Comparison of ENCODE assay signal across 9 mouse cellular contexts in the genomic region with DNA sequence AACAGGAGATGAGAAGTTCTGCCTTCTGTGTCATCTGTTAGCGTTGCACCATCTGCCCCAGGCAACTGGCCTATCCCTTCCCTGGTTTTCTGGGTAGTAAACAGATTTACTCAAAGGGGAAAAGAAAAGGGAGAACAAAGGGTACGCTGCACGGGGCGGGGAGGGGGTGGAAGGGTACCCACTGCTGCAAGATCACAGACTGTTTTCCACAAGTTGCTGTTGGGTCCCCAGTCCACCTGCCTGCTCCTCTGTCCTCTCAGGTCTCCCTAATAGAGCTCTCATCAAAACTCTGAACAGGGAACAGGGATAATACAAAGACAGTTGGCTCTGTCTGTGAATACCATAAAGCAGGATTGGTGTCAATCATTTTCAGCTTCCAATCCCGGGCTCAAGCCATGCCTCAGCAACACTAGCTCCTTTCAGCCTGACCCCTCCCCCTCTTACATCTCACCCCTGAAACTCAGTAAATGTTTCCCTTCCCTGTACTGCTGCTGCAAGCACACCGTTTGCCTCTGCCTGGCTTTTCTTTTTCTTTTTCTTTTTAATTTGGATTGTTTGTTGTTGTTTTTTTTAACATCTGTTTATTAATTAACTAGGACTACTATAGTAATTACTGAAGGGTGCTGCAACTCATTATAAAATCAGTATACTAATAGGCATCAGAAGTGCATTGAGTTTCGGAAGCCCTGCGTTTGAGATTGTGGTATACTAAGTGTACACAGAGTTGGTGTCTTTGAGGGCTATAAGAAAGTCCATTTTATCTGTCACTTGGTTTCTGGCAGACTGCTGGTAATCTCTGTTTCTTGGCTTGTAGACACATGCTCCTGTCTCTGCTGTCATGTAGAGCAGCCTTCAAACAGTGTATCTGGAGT.
A peak's percentile ranks its signal among the peaks of the same experiment; 100 is the strongest.
DNase-seq lines count a peak whose midpoint lies in the region; ATAC-seq lines count a peak whose summit lies in the region.
"Had no signal": no experiment of that assay in that cellular context is flagged by ENCODE, and none has a peak within 500 bp of the region (broad histone marks: within the 10 kb centered on the region; RNA-seq: fewer than 3 reads in every experiment).

No protein-coding gene starts in this region.

- H3K9ac ChIP-seq in hindbrain, embryonic 14.5 days = no peak overlapping the region
- H3K9ac ChIP-seq: stomach, embryonic 15.5 days had no signal

- ATAC-seq in hindbrain, embryonic 14.5 days (ENCODE audit: low FRiP score) = peak; percentile 79
- peak; percentile 36 for ATAC-seq in megakaryocyte progenitor cell, adult 5-6 weeks (replicated peaks; ENCODE audit: poor library complexity)

- DNase-seq in R1 (ENCODE audit: low read depth, low spot score) (peak; percentile 12), MN1 (ENCODE audit: low spot score) (no peak)
- DNase-seq in embryo, embryonic 11.5 days (ENCODE audit: low read depth, low spot score) = peak; percentile 14
- no peak for DNase-seq in hindbrain, embryonic 14.5 days (ENCODE audit: low spot score)
- no peak for DNase-seq in gastrocnemius, postnatal 25 days
- no peak for DNase-seq in adrenal gland, postnatal 36 days
- DNase-seq in left cerebral cortex, postnatal 10 days (ENCODE audit: extremely low spot score in 1 of 2, low spot score in 2 of 2) = no peak

- 0 out of 2 replicates have a peak overlapping the region, but pooled peaks have one; percentile 18 for H3K27ac ChIP-seq in hindbrain, embryonic 14.5 days
- H3K27ac ChIP-seq: stomach, embryonic 15.5 days had no signal

- no peak overlapping the region for H3K4me3 ChIP-seq in hindbrain, embryonic 14.5 days (replicated peaks; ENCODE audit: low read length)
- H3K4me3 ChIP-seq: stomach, embryonic 15.5 days had no signal

- WGBS in hindbrain, embryonic 14.5 days = 15% methylated on average over 8 of the region's 8 CpGs

- peaks cover 4% of the 10 kb centered on the region; the same call in 1 of the 2 replicates for H3K4me1 ChIP-seq in hindbrain, embryonic 14.5 days (replicated peaks; ENCODE audit: control insufficient read depth, insufficient read depth, low read length)
- H3K4me1 ChIP-seq: stomach, embryonic 15.5 days had no signal

- H3K9me3 ChIP-seq in hindbrain, embryonic 14.5 days (ENCODE audit: control insufficient read depth, low read length) = no peaks in the 10 kb centered on the region
- H3K9me3 ChIP-seq: stomach, embryonic 15.5 days had no signal

- intact Hi-C loops in left cerebral cortex, postnatal 10 days (cut with DNase I) = no loop called here

- H3K27me3 ChIP-seq in hindbrain, embryonic 14.5 days (ENCODE audit: control insufficient read depth, insufficient read depth, low read length) = no peaks in the 10 kb centered on the region
- H3K27me3 ChIP-seq: stomach, embryonic 15.5 days had no signal

- no peaks in the 10 kb centered on the region for H3K36me3 ChIP-seq in hindbrain, embryonic 14.5 days (replicated peaks; ENCODE audit: control insufficient read depth, insufficient read depth)
- H3K36me3 ChIP-seq: stomach, embryonic 15.5 days had no signal

- H3K4me2 ChIP-seq in hindbrain, embryonic 14.5 days (replicated peaks) = peak overlapping the region; percentile 13; the same call in 1 of the 2 replicates
- H3K4me2 ChIP-seq: stomach, embryonic 15.5 days had no signal

Comparison
In these comparisons a context has a peak if more than half of its experiments do, and no peak if none do; other contexts are left out.
1. DNase-seq: peak in R1 (single experiment) and embryo, embryonic 11.5 days (single experiment); none in hindbrain, embryonic 14.5 days (single experiment), MN1 (single experiment), gastrocnemius, postnatal 25 days (single experiment), adrenal gland, postnatal 36 days (0 of 2) and left cerebral cortex, postnatal 10 days (0 of 2).